Mouse (Mus musculus) cortical plate, adult 2 months (tissue): ENCODE results near the gene Ccdc36. TPM values are rescaled to one million over a fixed set of nuclear protein-coding genes. Genes with fewer than 3 reads are reported as not detected.

ENCODE experiments used
- H3K27ac ChIP-seq: fragments of 200-500 bp; 2 replicates; pipeline ENCODE4 v1.5.1; 2012; ENCODE audit warnings: low read length, control low read depth, inconsistent platforms; ENCODE audit not compliant: insufficient read depth
- H3K4me1 ChIP-seq: fragments of 200-500 bp; 2 replicates; pipeline ENCODE4 v1.6.1; 2011; ENCODE audit warnings: low read length; ENCODE audit not compliant: control insufficient read depth, insufficient read depth
- H3K4me3 ChIP-seq: fragments of 200-500 bp; 2 replicates; pipeline ENCODE4 v1.5.1; 2011; ENCODE audit warnings: mild to moderate bottlenecking, low read length, control low read depth; ENCODE audit not compliant: insufficient read depth
- CTCF ChIP-seq: fragments of 200-500 bp; IDR thresholded peaks from 2 replicates; pipeline ENCODE4 v1.5.1; 2011; ENCODE audit warnings: mild to moderate bottlenecking, control low read depth, low read length; ENCODE audit not compliant: insufficient read depth; ENCODE audit errors: extremely low read depth
- POLR2A ChIP-seq: fragments of 200-500 bp; IDR thresholded peaks from 2 replicates; pipeline ENCODE4 v1.6.1; 2011; ENCODE audit warnings: mild to moderate bottlenecking, low read length, control low read depth; ENCODE audit not compliant: insufficient read depth; ENCODE audit errors: extremely low read depth
- polyA plus RNA-seq: library from polyadenylated mRNA; depleted of rRNA; stranded (reverse); fragments of >200 nt; gene quantifications from 2 replicates; pipeline ENCODE4 v1.2.3, GENCODE M21; 2012

Ccdc36 gene
- polyA plus RNA-seq, 1 experiment: 0.33 TPM

DNA sequence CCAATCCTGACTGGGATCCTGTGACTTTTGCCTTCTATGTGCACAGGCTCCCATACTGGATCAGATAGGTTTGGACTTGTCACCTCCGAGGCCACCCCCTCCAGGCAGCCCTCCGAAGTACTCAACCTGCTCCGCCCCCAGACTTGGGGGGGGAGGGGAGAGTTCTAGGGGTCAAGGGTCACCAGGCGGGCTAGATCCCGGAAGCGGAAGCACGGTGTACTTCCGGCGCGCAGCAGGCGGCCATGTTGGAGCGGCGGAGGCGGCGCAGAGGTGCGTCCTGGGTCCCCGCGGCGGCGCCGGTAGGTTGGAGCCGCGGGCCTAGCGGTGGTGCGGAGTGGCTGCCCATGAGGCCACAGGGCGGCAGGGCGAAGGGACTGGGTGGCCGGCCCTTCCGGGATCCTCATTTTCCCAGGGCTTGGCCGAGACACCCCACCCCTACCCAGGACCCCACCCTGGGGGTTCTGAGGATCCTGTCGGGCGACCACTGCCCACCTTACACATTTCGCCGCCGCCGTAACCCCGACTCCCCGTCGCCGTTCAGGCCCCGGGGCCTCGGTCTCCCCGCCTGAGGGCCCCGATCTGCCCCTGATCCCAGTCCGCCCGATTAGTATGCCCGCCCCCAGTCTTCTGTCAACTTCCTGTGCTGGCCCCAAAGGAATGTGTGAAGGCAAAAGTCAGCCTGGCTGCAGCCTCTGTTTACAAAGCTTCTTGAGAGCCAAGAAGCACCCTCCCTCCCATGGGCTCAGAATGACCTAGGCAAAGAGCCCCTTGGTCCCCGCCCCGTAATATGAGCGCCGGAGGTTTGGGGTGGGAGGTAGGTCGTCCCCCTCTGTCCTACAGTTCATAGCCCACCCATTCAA lies 32.3 kb upstream of the Ccdc36 start, which contains the start of gene Ccdc71:
Ccdc71 (plus strand) TSS at position 209 of the 860 bp plus-strand sequence.
- peaks cover 8% of the 10 kb centered on the region; the same call in 1 of the 2 replicates for H3K4me1 ChIP-seq
- H3K4me3 ChIP-seq: peak within 1 kb of the TSS; percentile 84
- peak within 1 kb of the TSS; percentile 43; the same call in 1 of the 2 replicates for H3K27ac ChIP-seq
- no peak for TF ChIP-seq CTCF
- TF ChIP-seq POLR2A: peak; percentile 39; the same call in 1 of the 2 replicates

- TF ChIP-seq CTCF (no peak), POLR2A (no peak)
- H3K27ac ChIP-seq: no peak overlapping the region
- peaks cover 8% of the 10 kb centered on the region; the same call in 1 of the 2 replicates for H3K4me1 ChIP-seq
- peak overlapping the region; percentile 84; the same call in 1 of the 2 replicates for H3K4me3 ChIP-seq
Observed at GRCm38 (mm10) chr9:108459939-108460318, 31.6 kb upstream of the Ccdc36 start.

GRCm38 (mm10) chr9:108456953-108457352 lies 28.7 kb upstream of the Ccdc36 start:
- Histone ChIP-seq H3K4me1 (peaks cover 5% of the 10 kb centered on the region; the same call in 1 of the 2 replicates), H3K27ac (no peak overlapping the region), H3K4me3 (no peak overlapping the region)
- TF ChIP-seq POLR2A: no peak
- TF ChIP-seq CTCF: no peak

DNA sequence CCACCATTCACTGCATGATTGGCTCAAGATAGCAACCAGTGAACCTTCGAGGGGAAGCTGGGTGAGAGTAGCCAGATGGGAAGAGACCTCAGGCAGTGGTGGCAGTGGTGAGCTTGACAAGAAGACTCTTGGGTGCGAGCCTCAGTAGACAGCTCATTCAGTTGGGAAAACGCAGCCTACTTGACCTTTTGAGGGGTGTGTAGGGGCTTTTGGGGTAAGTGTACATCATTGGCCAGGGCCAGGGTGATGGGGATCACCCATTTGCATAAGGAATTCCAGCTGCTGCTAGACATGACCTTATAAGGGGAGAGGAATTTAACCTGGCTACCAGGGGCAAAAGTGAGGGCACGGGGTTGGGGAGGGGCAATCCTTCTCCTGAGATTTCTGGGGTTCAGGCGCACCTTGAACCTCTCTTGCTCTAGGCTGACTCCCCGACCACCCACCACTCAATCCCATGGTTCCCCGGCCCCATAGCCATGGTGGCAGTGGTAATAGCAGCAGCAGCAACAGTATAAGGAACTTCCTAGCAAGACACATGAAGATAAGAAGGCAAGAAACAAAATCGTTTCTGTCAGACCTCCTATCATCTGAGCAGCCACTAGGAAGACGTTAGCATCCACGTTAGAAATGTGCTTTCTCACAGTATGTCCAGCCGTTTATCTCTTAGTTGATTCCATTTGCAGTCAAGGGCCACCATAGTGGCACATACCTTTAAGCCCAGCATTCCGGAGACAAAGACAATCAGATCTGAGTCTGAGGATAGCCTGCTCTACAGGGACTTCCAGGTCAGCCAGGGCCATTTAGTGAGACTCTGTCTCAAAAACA lies 27.7 kb upstream of the Ccdc36 start:
- Histone ChIP-seq H3K4me3 (no peak overlapping the region), H3K4me1 (no peaks in the 10 kb centered on the region), H3K27ac (no peak overlapping the region)
- TF ChIP-seq POLR2A (no peak), CTCF (no peak)

- no peak for TF ChIP-seq POLR2A
- no peak for TF ChIP-seq CTCF
- Histone ChIP-seq H3K4me1 (peaks cover 3% of the 10 kb centered on the region), H3K4me3 (no peak overlapping the region), H3K27ac (no peak overlapping the region)
Observed at GRCm38 (mm10) chr9:108454429-108454828, 26.1 kb upstream of the Ccdc36 start.

DNA sequence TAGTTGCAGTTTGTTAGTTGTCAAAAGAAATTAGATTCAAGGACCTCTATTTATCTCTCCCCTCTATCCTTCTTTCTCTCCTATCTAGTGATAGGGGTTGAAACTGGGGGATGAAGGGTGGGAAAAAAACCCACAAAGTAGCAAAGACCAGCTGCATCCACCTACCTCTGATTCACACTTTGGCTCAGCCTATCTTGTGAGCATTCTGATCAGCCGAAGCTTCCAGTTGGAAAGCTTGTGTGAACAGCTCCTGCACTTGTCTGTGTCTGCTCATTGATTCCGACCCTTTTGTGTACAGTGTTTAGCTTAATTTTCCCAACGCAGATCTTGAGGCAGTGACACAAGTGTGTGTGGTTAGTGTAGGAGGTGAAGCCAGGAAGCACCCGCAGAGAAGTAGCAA lies 25.2 kb upstream of the Ccdc36 start:
- TF ChIP-seq POLR2A: no peak
- no peak for TF ChIP-seq CTCF
- H3K4me1 ChIP-seq: peaks cover 4% of the 10 kb centered on the region
- no peak overlapping the region for H3K4me3 ChIP-seq
- H3K27ac ChIP-seq: no peak overlapping the region

- peaks cover 4% of the 10 kb centered on the region for H3K4me1 ChIP-seq
- H3K27ac ChIP-seq: no peak overlapping the region
- peak overlapping the region; percentile 66 for H3K4me3 ChIP-seq
- TF ChIP-seq CTCF (no peak), POLR2A (no peak)
Observed at GRCm38 (mm10) chr9:108452911-108453310, 24.6 kb upstream of the Ccdc36 start.

GRCm38 (mm10) chr9:108452291-108452906 lies 24.1 kb upstream of the Ccdc36 start:
- H3K4me3 ChIP-seq: peak overlapping the region; percentile 66
- TF ChIP-seq CTCF: peak; percentile 60
- no peak for TF ChIP-seq POLR2A

More at GRCm38 (mm10) chr9:108452291-108452906, 24.1 kb upstream of the Ccdc36 start:
- peak overlapping the region; percentile 33; the same call in 1 of the 2 replicates for H3K27ac ChIP-seq
- H3K4me1 ChIP-seq: peaks cover 4% of the 10 kb centered on the region
